Mouse (Mus musculus) liver, adult 2 months (tissue): ENCODE results near the gene Col4a2. TPM values are rescaled to one million over a fixed set of nuclear protein-coding genes. Genes with fewer than 3 reads are reported as not detected.

Source experiments
- DNase-seq: peaks from one replicate; pipeline ENCODE4 v3.0.0-alpha.2; 2011; ENCODE audit warnings: low read depth, low spot score; ENCODE audit errors: extremely low read depth
- H3K27ac ChIP-seq: fragments of 200-500 bp; replicated peaks from 2 replicates; pipeline ENCODE4 v1.5.1; 2012; ENCODE audit warnings: low read depth, mild to moderate bottlenecking, control low read depth, inconsistent platforms, low read length; ENCODE audit not compliant: insufficient read depth
- H3K27me3 ChIP-seq: fragments of 200-500 bp; 2 replicates; pipeline ENCODE4 v1.6.1; 2012; ENCODE audit warnings: mild to moderate bottlenecking, moderate library complexity, low read length, inconsistent platforms; ENCODE audit not compliant: control insufficient read depth, insufficient read depth
- H3K36me3 ChIP-seq: fragments of 200-500 bp; 2 replicates; pipeline ENCODE4 v1.6.1; 2012; ENCODE audit warnings: low read length, inconsistent platforms; ENCODE audit not compliant: control insufficient read depth, insufficient read depth
- H3K4me1 ChIP-seq: fragments of 200-500 bp; 2 replicates; pipeline ENCODE4 v1.6.1; 2011; ENCODE audit warnings: low read length; ENCODE audit not compliant: control insufficient read depth, insufficient read depth
- H3K4me3 ChIP-seq: fragments of 200-500 bp; 2 replicates; pipeline ENCODE4 v1.5.1; 2011; ENCODE audit warnings: low read depth, mild to moderate bottlenecking, control low read depth, low read length, moderate library complexity; ENCODE audit not compliant: insufficient read depth
- H3K79me2 ChIP-seq: fragments of 200-500 bp; 2 replicates; pipeline ENCODE4 v1.6.1; 2012; ENCODE audit warnings: inconsistent platforms, mild to moderate bottlenecking, low read length, moderate library complexity; ENCODE audit not compliant: control insufficient read depth, insufficient read depth
- H3K9ac ChIP-seq: fragments of 200-500 bp; 2 replicates; pipeline ENCODE4 v1.6.1; 2012; ENCODE audit warnings: low read depth, mild to moderate bottlenecking, control low read depth, inconsistent platforms, low read length
- CTCF ChIP-seq: fragments of 200-500 bp; IDR thresholded peaks from 2 replicates; pipeline ENCODE4 v1.5.1; 2011; ENCODE audit warnings: low read depth, low read length, control low read depth
- POLR2A ChIP-seq: fragments of 200-500 bp; IDR thresholded peaks from 2 replicates; pipeline ENCODE4 v1.6.1; 2011; ENCODE audit warnings: low read length, control low read depth; ENCODE audit not compliant: insufficient read depth; ENCODE audit errors: extremely low read depth
- WGBS: fragments of 180-500 bp; shearing (Covaris S2); methylation state at CpG from one replicate; pipeline ENCODE4 v1.1.7; 2018; 5-methylcytosine and 5-hydroxymethylcytosine counted together
- polyA plus RNA-seq: library from polyadenylated mRNA; depleted of rRNA; stranded (reverse); fragments of >200 nt; gene quantifications from 2 replicates; pipeline ENCODE4 v1.2.3, GENCODE M21; 2012
- total RNA-seq: library from RNA; depleted of rRNA; stranded (reverse); fragments of >200 nt; gene quantifications from 2 replicates; pipeline ENCODE4 v1.2.3, GENCODE M21; 2014

Col4a2 gene
- total and polyA plus RNA-seq, 2 experiments = 7.7 to 8.0 TPM

GRCm38 (mm10) chr8:11278101-11278611 is 34.4 kb upstream of the Col4a2 start:
- Histone ChIP-seq H3K36me3 (no peaks in the 10 kb centered on the region), H3K27ac (peak overlapping the region; percentile 38), H3K79me2 (peaks cover 3% of the 10 kb centered on the region; the same call in 1 of the 2 replicates), H3K4me3 (no peak overlapping the region), H3K4me1 (peaks cover 4% of the 10 kb centered on the region; the same call in 1 of the 2 replicates), H3K27me3 (no peaks in the 10 kb centered on the region), H3K9ac (no peak overlapping the region)
- DNase-seq = peak; percentile 30
- TF ChIP-seq CTCF (no peak), POLR2A (no peak)
- WGBS = 57% methylated on average over 4 of the region's 4 CpGs

GRCm38 (mm10) chr8:11279296-11279826 is 33.2 kb upstream of the Col4a2 start:
- Histone ChIP-seq H3K79me2 (peaks cover 3% of the 10 kb centered on the region; the same call in 1 of the 2 replicates), H3K36me3 (no peaks in the 10 kb centered on the region), H3K9ac (no peak overlapping the region), H3K4me3 (peak overlapping the region; percentile 9), H3K27ac (peak overlapping the region; percentile 24), H3K27me3 (no peaks in the 10 kb centered on the region), H3K4me1 (peaks cover 4% of the 10 kb centered on the region; the same call in 1 of the 2 replicates)
- peak; percentile 71 for DNase-seq
- TF ChIP-seq CTCF (no peak), POLR2A (no peak)
- 10% methylated on average over 20 of the region's 20 CpGs for WGBS

DNA sequence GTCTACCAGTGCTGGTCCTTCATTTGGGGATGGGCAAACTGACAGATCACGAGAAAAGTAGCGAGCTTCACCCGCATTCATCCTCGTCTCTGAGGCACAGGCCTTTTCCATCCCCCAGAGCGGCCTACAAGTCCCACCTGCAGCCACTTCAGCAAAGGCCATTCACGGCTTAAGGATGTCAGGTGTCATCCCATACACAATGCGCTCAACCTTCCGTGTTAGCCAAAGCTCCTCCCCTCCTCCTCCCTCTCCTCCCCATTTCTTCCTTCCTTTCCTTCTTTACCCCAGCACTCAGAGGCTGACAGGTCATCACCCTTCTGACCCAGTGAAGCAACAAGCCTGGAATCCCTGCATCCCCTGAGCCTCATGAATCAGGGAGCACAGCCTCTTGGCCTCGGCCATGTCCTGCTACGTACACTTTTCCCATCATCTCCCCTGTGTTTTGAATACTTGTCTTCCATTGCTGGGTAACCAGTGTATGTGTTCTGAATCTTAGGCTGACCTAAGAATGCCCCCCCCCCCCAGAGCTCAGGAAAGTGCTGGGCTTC is 31.8 kb upstream of the Col4a2 start:
- no peak overlapping the region for H3K9ac ChIP-seq
- H3K27me3 ChIP-seq = no peaks in the 10 kb centered on the region
- 93% methylated on average over 10 of the region's 10 CpGs for WGBS
- H3K36me3 ChIP-seq = no peaks in the 10 kb centered on the region
- DNase-seq = no peak
- H3K79me2 ChIP-seq = no peaks in the 10 kb centered on the region
- peaks cover 2% of the 10 kb centered on the region; the same call in 1 of the 2 replicates for H3K4me1 ChIP-seq
- TF ChIP-seq CTCF (no peak), POLR2A (no peak)
- H3K4me3 ChIP-seq = no peak overlapping the region
- H3K27ac ChIP-seq = no peak overlapping the region

GRCm38 (mm10) chr8:11282139-11282538 is 30.5 kb upstream of the Col4a2 start:
- Histone ChIP-seq H3K79me2 (peaks cover under 1% of the 10 kb centered on the region; the same call in 1 of the 2 replicates), H3K36me3 (no peaks in the 10 kb centered on the region), H3K4me1 (peaks cover 2% of the 10 kb centered on the region; the same call in 1 of the 2 replicates), H3K27me3 (no peaks in the 10 kb centered on the region), H3K4me3 (no peak overlapping the region), H3K9ac (no peak overlapping the region), H3K27ac (no peak overlapping the region)
- DNase-seq = no peak
- TF ChIP-seq CTCF (no peak), POLR2A (no peak)
- 87% methylated on average over 10 of the region's 10 CpGs for WGBS

DNA sequence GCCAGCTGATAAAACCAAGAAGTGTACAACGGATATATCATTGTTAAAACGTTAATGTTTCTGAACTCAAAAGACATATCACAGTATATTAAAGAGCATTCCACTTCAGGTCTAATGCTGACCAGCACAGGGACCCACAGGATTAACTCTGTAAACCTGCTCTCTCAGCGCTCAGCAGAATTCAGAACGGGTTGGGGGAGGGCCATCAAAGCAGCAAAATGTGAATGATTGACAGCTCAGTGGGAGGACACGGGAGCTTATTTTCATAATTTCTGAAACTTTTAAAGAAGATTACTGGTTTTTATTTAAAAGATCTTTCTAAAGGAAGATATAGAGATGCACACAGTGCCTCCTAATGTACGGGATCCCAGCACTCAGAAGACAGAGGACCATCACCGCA is 29.9 kb upstream of the Col4a2 start:
- Histone ChIP-seq H3K79me2 (peaks cover 2% of the 10 kb centered on the region; the same call in 1 of the 2 replicates), H3K9ac (no peak overlapping the region), H3K4me3 (no peak overlapping the region), H3K36me3 (no peaks in the 10 kb centered on the region), H3K4me1 (peaks cover 2% of the 10 kb centered on the region; the same call in 1 of the 2 replicates), H3K27ac (no peak overlapping the region), H3K27me3 (no peaks in the 10 kb centered on the region)
- TF ChIP-seq CTCF (no peak), POLR2A (no peak)
- DNase-seq = no peak
- WGBS = 89% methylated on average over 7 of the region's 7 CpGs

DNA sequence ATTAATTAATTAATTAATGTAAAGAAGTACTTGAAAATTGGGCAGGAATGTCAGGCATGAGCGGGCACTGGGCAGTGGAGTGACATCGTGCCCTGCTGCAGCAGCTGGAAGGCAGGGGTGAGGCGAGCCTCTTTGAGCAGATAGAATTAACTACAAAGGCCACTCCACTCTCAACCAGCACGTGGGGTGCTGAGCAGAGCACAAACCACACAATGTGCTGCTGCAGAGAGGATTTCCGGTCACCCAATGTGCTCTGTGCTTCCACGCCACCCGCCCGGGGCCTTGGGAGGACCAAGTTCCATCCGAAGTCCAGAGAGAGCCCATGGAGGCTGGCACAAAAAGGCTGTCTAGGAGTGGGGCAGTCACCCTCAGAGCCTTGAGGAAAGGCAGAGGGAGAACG is 29.4 kb upstream of the Col4a2 start:
- TF ChIP-seq POLR2A (no peak), CTCF (no peak)
- no peak overlapping the region for H3K27ac ChIP-seq
- H3K36me3 ChIP-seq = no peaks in the 10 kb centered on the region
- H3K79me2 ChIP-seq = peaks cover 2% of the 10 kb centered on the region; the same call in 1 of the 2 replicates
- no peak for DNase-seq
- H3K9ac ChIP-seq = no peak overlapping the region
- H3K4me3 ChIP-seq = no peak overlapping the region
- H3K4me1 ChIP-seq = peaks cover 2% of the 10 kb centered on the region; the same call in 1 of the 2 replicates
- no peaks in the 10 kb centered on the region for H3K27me3 ChIP-seq
- WGBS = 77% methylated on average over 10 of the region's 10 CpGs
